Mouse (Mus musculus) forebrain, embryonic 12.5 days (tissue): ENCODE measurements around the gene Ankfn1. TPM values are rescaled to one million over a fixed set of nuclear protein-coding genes. Genes with fewer than 3 reads are reported as not detected.

ENCODE experiments used
- ATAC-seq: fragments of 200-750 bp; cut with Nextera tagmentation; 2 replicates; pipeline ENCODE4 v1.8.0; 2017; ENCODE audit warnings: moderate TSS enrichment; ENCODE audit not compliant: low FRiP score
- H3K27ac ChIP-seq: fragments of 300-500 bp; sonication (generic); 2 replicates; pipeline ENCODE4 v1.5.1; 2016; ENCODE audit warnings: mild to moderate bottlenecking
- H3K27me3 ChIP-seq: fragments of 300-500 bp; sonication (generic); 2 replicates; pipeline ENCODE4 v1.6.1; 2016; ENCODE audit warnings: mild to moderate bottlenecking
- H3K36me3 ChIP-seq: fragments of 300-500 bp; sonication (generic); replicated peaks from 2 replicates; pipeline ENCODE4 v1.6.1; 2016; ENCODE audit warnings: mild to moderate bottlenecking
- H3K4me1 ChIP-seq: fragments of 300-500 bp; sonication (generic); 2 replicates; pipeline ENCODE4 v1.6.1; 2016
- H3K4me2 ChIP-seq: fragments of 300-500 bp; sonication (generic); 2 replicates; pipeline ENCODE4 v1.6.1; 2016; ENCODE audit warnings: mild to moderate bottlenecking, moderate library complexity
- H3K4me3 ChIP-seq: fragments of 300-500 bp; sonication (generic); replicated peaks from 2 replicates; pipeline ENCODE4 v1.5.1; 2016; ENCODE audit warnings: mild to moderate bottlenecking
- H3K9ac ChIP-seq: fragments of 300-500 bp; sonication (generic); 2 replicates; pipeline ENCODE4 v1.6.1; 2016; ENCODE audit warnings: mild to moderate bottlenecking
- H3K9me3 ChIP-seq: fragments of 300-500 bp; sonication (generic); 2 replicates; pipeline ENCODE4 v1.6.1; 2016
- WGBS: fragments of 180-500 bp; shearing (Covaris S2); methylation state at CpG from one replicate; pipeline ENCODE4 v1.1.7; 2016; 5-methylcytosine and 5-hydroxymethylcytosine counted together
- polyA plus RNA-seq: library from polyadenylated mRNA; unstranded; fragments of >200 nt; fragmentation: Nextera tagmentation; extraction: Ambion mirVana; gene quantifications from 2 replicates; pipeline ENCODE4 v1.2.1, GENCODE M21; 2016

The Ankfn1 gene
- 3.5 and 4.1 TPM in 2 replicates for polyA plus RNA-seq

DNA sequence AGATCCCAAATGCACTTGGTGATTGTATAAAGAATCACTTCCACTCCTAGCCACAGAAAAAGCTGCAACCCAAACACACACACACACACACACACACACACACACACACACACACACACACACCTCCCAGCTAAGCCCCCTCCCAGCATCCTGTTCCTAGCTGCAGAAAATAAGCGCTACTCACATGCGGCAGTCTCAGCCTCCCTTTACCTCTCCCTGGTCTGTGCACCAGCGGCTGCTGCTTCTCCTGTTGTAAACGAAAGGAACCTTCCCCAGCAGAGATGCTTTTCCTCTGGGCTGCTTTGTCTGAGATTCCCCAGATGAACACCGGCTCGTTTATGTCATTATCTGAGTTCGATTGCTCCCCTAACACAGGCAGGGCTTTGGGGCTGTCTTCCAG is at the start of gene Ankfn1:
Ankfn1 (minus strand) TSS at position 223 of the 400 bp plus-strand sequence.
- WGBS = 39% methylated on average over 7 of the region's 7 CpGs
- ATAC-seq = no peak
- Histone ChIP-seq H3K27me3 (peaks cover 19% of the 10 kb centered on the region), H3K9ac (no peak within 1 kb of the TSS), H3K4me3 (no peak within 1 kb of the TSS), H3K36me3 (no peaks in the 10 kb centered on the region), H3K4me2 (no peak within 1 kb of the TSS), H3K9me3 (no peaks in the 10 kb centered on the region), H3K4me1 (0 out of 2 replicates have a peak, but pooled peaks cover 7% of the 10 kb centered on the region), H3K27ac (no peak within 1 kb of the TSS)

DNA sequence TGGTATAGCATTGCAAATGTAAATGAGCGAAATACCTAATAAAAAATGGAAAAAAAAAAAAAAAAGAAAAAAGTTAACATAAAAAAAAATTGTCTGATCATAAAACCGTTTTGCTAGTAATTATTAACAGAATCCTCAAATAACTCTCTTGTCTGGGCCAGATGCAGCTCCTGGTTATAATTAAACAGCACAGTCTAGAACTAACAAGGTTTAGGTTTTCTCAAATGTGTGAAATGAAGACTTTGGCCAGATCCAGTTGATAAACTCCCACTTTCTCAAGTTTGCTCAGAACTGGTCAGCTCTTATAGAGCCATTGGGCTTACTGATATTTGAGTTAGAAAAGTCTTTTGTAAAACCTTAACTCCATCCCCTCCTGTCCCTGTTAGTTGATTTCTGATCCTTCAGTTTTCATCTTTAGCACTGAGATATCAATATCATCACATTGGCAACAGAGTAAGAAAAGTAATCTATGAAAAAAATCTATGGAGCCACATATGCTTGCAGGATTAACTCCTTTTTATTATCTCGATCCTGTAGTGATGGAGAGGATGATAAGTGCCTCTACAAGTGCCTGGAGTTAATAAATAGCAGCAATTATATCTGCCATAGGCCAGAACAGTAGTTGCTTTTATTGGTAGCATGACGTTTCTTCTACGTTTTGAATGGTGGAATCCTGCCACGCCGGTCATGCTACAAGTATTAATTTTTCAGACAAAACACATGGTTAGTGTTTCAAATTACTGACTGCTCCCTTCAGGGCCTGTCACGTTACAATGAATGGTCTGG is 46.4 kb upstream of the Ankfn1 start:
- H3K9ac ChIP-seq = no peak overlapping the region
- no peak overlapping the region for H3K27ac ChIP-seq
- no peaks in the 10 kb centered on the region for H3K9me3 ChIP-seq
- WGBS = 75% methylated on average over 8 of the region's 8 CpGs
- H3K27me3 ChIP-seq = 0 out of 2 replicates have a peak, but pooled peaks cover 6% of the 10 kb centered on the region
- no peak for ATAC-seq
- no peak overlapping the region for H3K4me3 ChIP-seq
- peaks cover 2% of the 10 kb centered on the region; the same call in 1 of the 2 replicates for H3K4me1 ChIP-seq
- no peaks in the 10 kb centered on the region for H3K36me3 ChIP-seq
- no peak overlapping the region for H3K4me2 ChIP-seq

DNA sequence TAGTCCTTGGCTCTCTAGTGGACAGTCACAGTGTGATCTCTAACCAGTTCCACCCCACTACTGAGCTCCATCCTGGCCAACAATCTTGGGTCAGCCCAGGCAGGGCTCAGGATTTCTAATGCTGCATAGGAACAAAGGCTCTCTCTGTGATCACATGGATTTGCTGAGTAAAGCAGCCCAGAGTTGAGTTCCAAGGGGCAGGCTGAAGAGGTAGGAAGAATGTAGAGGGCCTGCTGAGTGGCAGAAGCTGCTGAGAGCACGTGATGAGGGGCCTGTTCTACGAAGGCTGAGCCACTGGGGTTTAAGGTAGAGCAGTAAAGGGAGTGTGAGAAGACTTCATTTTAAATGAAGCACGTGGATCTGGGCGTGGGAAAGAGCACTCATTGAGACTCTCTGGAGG is 41.1 kb upstream of the Ankfn1 start:
- no peaks in the 10 kb centered on the region for H3K36me3 ChIP-seq
- WGBS = 16% methylated on average over 4 of the region's 4 CpGs
- 0 out of 2 replicates have a peak, but pooled peaks cover 7% of the 10 kb centered on the region for H3K27me3 ChIP-seq
- H3K4me1 ChIP-seq = peaks cover 5% of the 10 kb centered on the region; the same call in 1 of the 2 replicates
- no peak overlapping the region for H3K4me3 ChIP-seq
- no peaks in the 10 kb centered on the region for H3K9me3 ChIP-seq
- no peak overlapping the region for H3K27ac ChIP-seq
- no peak overlapping the region for H3K4me2 ChIP-seq
- H3K9ac ChIP-seq = no peak overlapping the region
- ATAC-seq = peak; percentile 23; the same call in 1 of the 2 replicates

DNA sequence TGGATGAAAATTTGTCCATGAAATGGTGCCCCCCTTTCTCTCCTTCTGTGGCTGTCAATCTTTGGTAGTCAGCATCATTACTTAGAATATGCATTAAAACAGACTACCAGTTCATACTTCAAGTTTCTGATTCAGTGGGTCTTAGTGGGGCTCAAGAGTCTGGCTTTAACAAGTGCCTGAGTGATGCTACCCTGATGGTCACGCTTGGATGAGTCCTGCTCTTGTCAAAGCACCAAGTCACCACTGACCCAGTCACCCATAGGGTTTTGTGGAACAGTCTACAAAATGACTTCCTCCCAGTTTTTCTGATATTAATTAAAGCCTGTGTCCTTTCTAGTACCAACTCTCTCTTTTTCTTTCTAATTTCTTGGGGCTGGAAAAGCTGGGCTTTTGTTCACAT is 34.0 kb upstream of the Ankfn1 start:
- ATAC-seq = no peak
- 91% methylated on average over 1 of the region's 1 CpGs for WGBS
- Histone ChIP-seq H3K4me1 (no peaks in the 10 kb centered on the region), H3K4me3 (no peak overlapping the region), H3K27me3 (no peaks in the 10 kb centered on the region), H3K27ac (no peak overlapping the region), H3K36me3 (no peaks in the 10 kb centered on the region), H3K4me2 (no peak overlapping the region), H3K9ac (no peak overlapping the region), H3K9me3 (no peaks in the 10 kb centered on the region)

DNA sequence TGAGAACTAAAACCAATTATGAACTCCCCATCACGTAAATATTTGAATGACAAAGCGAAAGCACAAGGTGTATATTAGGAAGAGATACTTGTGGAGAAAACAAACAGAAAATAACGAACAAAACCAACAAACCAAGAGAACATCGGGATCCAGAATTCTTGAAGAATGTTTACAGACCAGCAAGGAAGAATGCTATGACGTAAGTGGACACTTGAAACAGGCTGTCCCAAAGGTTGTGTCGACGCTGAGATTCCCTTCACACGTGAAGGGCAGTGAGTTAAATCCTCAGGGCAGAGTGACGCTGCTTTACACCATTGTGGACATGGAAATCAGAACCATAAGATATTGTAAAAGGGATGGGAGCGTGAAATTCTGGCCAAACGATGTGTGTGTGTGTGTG is 30.5 kb upstream of the Ankfn1 start:
- Histone ChIP-seq H3K4me1 (peaks cover 9% of the 10 kb centered on the region), H3K36me3 (no peaks in the 10 kb centered on the region), H3K9ac (no peak overlapping the region), H3K9me3 (no peaks in the 10 kb centered on the region), H3K4me2 (no peak overlapping the region), H3K27ac (no peak overlapping the region), H3K4me3 (no peak overlapping the region), H3K27me3 (no peaks in the 10 kb centered on the region)
- ATAC-seq = no peak
- WGBS = 83% methylated on average over 11 of the region's 11 CpGs

DNA sequence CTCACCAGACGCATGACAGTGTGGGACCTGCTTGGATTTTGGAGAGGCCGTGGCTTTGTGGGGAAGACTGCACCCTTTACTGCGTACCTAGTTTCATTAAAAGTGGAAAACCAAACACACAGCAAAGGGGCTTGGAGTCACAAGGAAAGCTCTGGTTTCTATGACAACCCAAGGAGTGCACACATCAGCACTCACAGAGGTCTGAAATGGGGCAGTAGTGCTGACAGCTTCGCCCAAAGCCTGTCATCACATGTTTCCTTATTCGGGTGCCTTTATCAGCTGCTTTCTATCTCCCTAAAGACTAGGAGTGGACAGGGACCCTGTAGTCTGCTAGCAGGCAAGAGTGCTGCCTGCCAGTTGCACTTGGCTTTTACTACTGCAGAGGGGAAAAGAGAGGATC is 27.4 kb upstream of the Ankfn1 start:
- no peak overlapping the region for H3K9ac ChIP-seq
- no peaks in the 10 kb centered on the region for H3K27me3 ChIP-seq
- no peaks in the 10 kb centered on the region for H3K9me3 ChIP-seq
- peaks cover 9% of the 10 kb centered on the region for H3K4me1 ChIP-seq
- H3K4me3 ChIP-seq = no peak overlapping the region
- no peak overlapping the region for H3K27ac ChIP-seq
- no peaks in the 10 kb centered on the region for H3K36me3 ChIP-seq
- no peak overlapping the region for H3K4me2 ChIP-seq
- WGBS = 60% methylated on average over 5 of the region's 5 CpGs
- ATAC-seq = 0 out of 2 replicates have a peak, but pooled peaks have one; percentile 30

DNA sequence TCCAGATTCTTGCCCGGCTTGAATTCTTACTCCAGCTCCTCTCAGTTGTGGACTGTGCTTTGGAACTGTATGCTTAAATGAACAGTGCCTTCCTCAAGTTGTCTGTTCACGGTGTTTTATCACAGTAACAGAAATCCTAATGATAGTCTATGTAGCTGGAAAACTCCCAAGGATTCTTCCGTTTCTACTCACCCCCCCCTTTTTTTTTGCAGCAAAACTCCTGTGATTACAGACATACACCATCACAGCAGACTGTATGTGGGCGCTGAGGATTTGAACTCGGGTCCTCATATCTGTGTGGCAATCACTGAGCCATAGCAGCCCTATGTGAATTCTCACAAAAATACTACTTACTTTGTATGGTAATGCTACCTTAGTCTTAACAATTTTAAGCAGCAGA is 26.5 kb upstream of the Ankfn1 start:
- ATAC-seq = no peak
- 81% methylated on average over 5 of the region's 5 CpGs for WGBS

DNA sequence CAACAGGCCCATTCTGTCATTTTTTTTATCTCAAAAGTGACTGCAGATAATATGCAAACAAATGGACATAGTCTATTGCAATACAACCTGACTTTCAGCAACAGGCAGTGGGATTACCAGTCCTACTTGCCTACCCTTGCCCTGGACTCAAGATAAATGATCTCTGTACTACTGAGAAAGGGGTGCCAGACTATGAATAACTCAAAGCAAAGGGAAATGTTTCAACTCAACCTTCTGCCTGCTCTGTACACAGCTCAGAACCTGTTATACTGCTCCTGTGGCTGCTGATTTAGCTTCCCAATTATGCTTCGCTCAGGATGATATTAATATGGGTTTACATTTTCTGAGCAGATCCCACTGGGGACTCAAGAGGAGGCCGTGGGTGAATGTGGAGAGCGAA is 15.3 kb upstream of the Ankfn1 start:
- Histone ChIP-seq H3K4me1 (no peaks in the 10 kb centered on the region), H3K36me3 (no peaks in the 10 kb centered on the region), H3K9ac (no peak overlapping the region), H3K27me3 (no peaks in the 10 kb centered on the region; the same call in 1 of the 2 replicates), H3K4me2 (no peak overlapping the region), H3K9me3 (no peaks in the 10 kb centered on the region), H3K27ac (no peak overlapping the region), H3K4me3 (no peak overlapping the region)
- ATAC-seq = no peak
- 80% methylated on average over 3 of the region's 3 CpGs for WGBS

More for the DNA sequence above, 26.5 kb upstream of the Ankfn1 start:
- Histone ChIP-seq H3K9me3 (no peaks in the 10 kb centered on the region), H3K36me3 (no peaks in the 10 kb centered on the region), H3K4me2 (no peak overlapping the region), H3K9ac (no peak overlapping the region), H3K4me1 (peaks cover 9% of the 10 kb centered on the region), H3K27me3 (no peaks in the 10 kb centered on the region), H3K4me3 (no peak overlapping the region), H3K27ac (no peak overlapping the region)

DNA sequence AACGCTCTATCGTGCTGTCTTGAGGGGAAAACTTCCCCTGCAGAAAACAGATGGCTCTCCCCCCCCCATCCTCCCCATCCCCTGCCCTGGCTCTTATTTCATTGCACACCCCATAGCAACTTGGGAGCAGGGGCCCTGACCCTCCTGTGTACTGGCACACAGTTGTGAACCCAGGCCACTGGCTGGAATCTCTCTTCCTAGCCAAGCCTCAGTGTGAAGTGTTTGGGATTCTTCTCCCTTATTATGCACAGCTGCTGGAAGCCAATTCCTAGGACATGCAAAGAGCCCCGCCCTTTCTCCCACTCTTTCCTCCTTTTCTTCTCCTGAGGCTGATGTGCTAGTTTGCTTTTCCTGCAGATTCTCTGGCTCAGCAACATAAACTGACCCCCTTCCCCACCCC is 1.4 kb downstream of the Ankfn1 start:
- no peak overlapping the region for H3K4me2 ChIP-seq
- no peak for ATAC-seq
- H3K4me1 ChIP-seq = 0 out of 2 replicates have a peak, but pooled peaks cover 7% of the 10 kb centered on the region
- peaks cover 19% of the 10 kb centered on the region for H3K27me3 ChIP-seq
- no peaks in the 10 kb centered on the region for H3K9me3 ChIP-seq
- no peak overlapping the region for H3K4me3 ChIP-seq
- H3K36me3 ChIP-seq = no peaks in the 10 kb centered on the region
- 67% methylated on average over 3 of the region's 3 CpGs for WGBS
- H3K27ac ChIP-seq = no peak overlapping the region
- no peak overlapping the region for H3K9ac ChIP-seq

DNA sequence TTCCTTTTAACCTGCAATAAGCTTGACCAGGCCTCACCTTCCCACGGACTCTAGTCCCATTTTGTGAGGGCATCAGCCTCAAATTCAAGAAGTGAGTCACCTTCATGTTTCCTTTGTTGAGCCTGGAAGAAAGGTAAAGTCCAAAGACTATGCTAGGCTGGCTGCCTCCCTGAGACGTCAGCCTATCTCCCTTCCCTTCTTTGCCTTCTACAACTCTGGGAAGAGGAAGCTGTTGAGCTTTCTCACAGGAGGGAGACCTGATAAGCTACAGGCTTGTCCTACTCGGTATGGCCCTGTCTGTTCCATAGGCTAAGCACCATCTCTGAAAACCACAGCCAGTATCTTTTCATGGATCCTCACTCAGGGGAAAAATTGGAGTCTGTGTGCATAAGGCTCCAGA is 2.5 kb downstream of the Ankfn1 start:
- no peaks in the 10 kb centered on the region for H3K36me3 ChIP-seq
- 88% methylated on average over 3 of the region's 3 CpGs for WGBS
- H3K9ac ChIP-seq = no peak overlapping the region
- no peak for ATAC-seq
- H3K4me3 ChIP-seq = no peak overlapping the region
- no peak overlapping the region for H3K27ac ChIP-seq
- H3K9me3 ChIP-seq = no peaks in the 10 kb centered on the region
- no peak overlapping the region for H3K4me2 ChIP-seq
- H3K27me3 ChIP-seq = peaks cover 19% of the 10 kb centered on the region
- H3K4me1 ChIP-seq = 0 out of 2 replicates have a peak, but pooled peaks cover 7% of the 10 kb centered on the region

DNA sequence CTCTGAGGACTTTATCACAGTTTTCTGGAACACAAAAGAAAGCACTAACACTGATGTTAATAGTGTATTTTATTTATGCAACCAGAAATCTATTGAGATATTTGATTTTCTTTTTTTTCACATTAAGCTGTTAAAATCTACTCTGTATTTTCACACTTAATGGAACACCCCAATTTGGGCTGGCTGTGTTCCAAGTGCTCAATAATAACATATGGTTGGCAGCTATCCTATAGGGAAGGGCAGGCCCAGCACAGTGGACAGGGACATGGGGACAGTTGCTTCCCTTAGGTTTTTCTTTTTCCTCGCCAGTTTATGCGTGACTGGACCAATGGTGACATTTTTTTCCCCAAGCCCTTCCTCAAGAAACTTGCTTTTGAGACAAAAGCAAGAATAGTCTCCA is 4.5 kb downstream of the Ankfn1 start:
- H3K4me2 ChIP-seq = no peak overlapping the region
- ATAC-seq = no peak

DNA sequence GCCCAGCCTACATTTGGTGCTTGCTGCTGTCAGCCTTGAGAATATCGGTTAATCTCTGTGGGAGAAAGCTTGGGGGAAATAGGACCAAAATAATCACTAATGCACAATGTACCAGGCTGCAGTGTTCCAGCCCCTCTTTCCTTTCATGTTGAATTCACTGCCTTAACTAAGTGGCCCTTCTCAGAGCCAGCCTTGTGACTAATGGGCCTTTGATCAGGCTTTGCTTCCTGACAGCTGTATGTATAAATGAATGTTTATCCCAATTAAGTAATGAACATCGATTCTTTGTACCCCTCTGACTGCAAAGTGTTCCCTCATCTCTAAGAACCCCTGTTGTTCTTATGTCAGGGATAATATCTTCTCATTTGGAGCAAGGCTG is 11.7 kb downstream of the Ankfn1 start:
- Histone ChIP-seq H3K9me3 (no peaks in the 10 kb centered on the region), H3K4me2 (no peak overlapping the region), H3K4me3 (no peak overlapping the region), H3K27me3 (peaks cover 61% of the 10 kb centered on the region), H3K4me1 (peaks cover 20% of the 10 kb centered on the region), H3K9ac (no peak overlapping the region), H3K36me3 (no peaks in the 10 kb centered on the region), H3K27ac (0 out of 2 replicates have a peak overlapping the region, but pooled peaks have one; percentile 1)
- peak; percentile 86 for ATAC-seq
- WGBS = 15% methylated on average over 2 of the region's 2 CpGs

More for the DNA sequence above, 4.5 kb downstream of the Ankfn1 start:
- H3K4me1 ChIP-seq = 0 out of 2 replicates have a peak, but pooled peaks cover 7% of the 10 kb centered on the region
- H3K36me3 ChIP-seq = no peaks in the 10 kb centered on the region
- no peak overlapping the region for H3K9ac ChIP-seq
- peaks cover 34% of the 10 kb centered on the region for H3K27me3 ChIP-seq
- no peaks in the 10 kb centered on the region for H3K9me3 ChIP-seq
- no peak overlapping the region for H3K27ac ChIP-seq
- WGBS = 79% methylated on average over 2 of the region's 2 CpGs
- no peak overlapping the region for H3K4me3 ChIP-seq
